In genomic region chr15:8108966-8109743, GRCm38 (mm10) we compare ENCODE assay signal across 8 mouse cellular contexts. TPM values are rescaled to one million over a fixed set of nuclear protein-coding genes. Genes with fewer than 3 reads are reported as not detected.
DNase-seq lines count a peak whose midpoint lies in the region; ATAC-seq lines count a peak whose summit lies in the region.

Gene Nup155, plus strand, starts transcription at chr15:8109273.

- peak; percentile 99 for DNase-seq in adipocyte (ENCODE audit: low spot score)
- peak; percentile 98 for DNase-seq in embryo, embryonic 10 days (ENCODE audit: low spot score)
- peak; percentile 93 for DNase-seq in gastrocnemius, postnatal 10 days
- peak; percentile 97 for DNase-seq in induced T-regulatory cell, adult 2 months (ENCODE audit: low read depth)
- DNase-seq in left cerebral cortex, adult 9 months (ENCODE audit: low spot score in 2 of 2) = peak; percentile 83 to 93
- DNase-seq in right cerebral cortex, postnatal 14 days = peak; percentile 90
- peak; percentile 85 to 92 for DNase-seq in urinary bladder, postnatal 36 days (ENCODE audit: low spot score in 2 of 2)

- peak; percentile 97 for ATAC-seq in megakaryocyte progenitor cell, adult 5-6 weeks (replicated peaks; ENCODE audit: poor library complexity)

RNA-seq across cellular contexts. Expression of gene Nup155, which starts in this region (rescaled TPM):
- total RNA-seq in gastrocnemius, postnatal 10 days (2021) = 10 to 100 TPM; 10.8 to 15.0 TPM
- 46.8 and 61.2 TPM in 2 replicates for total RNA-seq in megakaryocyte progenitor cell, adult 5-6 weeks (2015)
- 47.9 and 57.7 TPM in 2 replicates for total RNA-seq in megakaryocyte progenitor cell, adult 5-6 weeks (2017)

Comparison
In these comparisons a context has a peak if more than half of its experiments do, and no peak if none do; other contexts are left out.
1. Peak in every context shown above with its lines: DNase-seq and ATAC-seq.